Mouse (Mus musculus) induced T-regulatory cell, adult 2 months (primary cell): ENCODE measurements at regions not wholly inside any gene's neighbourhood (a gene's known extent, or its start where the extent isn't known, plus 50 kb on each side); places are given as distances from the start of the nearest gene placed in this dataset.

Experiments used
- DNase-seq: peaks from one replicate; pipeline ENCODE4 v3.0.0-alpha.2; 2012; ENCODE audit warnings: low read depth

GRCm38 (mm10) chr7:51790690-51791560 is 70.9 kb upstream of the Gas2 start:
- no peak for DNase-seq

DNA sequence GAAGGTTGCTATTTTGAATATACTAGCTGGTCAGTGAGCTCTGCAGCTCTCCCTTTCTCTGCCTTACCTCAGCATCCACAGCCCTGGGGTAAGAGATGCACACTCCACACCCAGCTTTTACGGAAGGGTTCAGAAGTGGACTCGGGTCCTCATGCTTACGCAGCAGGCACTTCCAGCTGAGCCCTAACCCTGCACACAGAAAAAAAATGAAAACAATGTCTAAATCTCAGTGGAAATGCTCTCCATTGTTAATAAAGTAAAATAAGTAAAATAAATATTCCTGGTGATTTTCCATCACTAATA is 70.3 kb upstream of the Gas2 start:
- DNase-seq: no peak
